19 mouse cellular contexts compared by ENCODE assay signal in genomic region chr12:77860769-77861557, GRCm38 (mm10).
"Had no signal": no experiment of that assay in that cellular context is flagged by ENCODE, and none has a peak within 500 bp of the region (broad histone marks: within the 10 kb centered on the region; RNA-seq: fewer than 3 reads in every experiment).

No protein-coding gene starts in this region.

- H3K4me2 ChIP-seq: liver, embryonic 13.5 days; midbrain, embryonic 13.5 days; stomach, embryonic 15.5 days had no signal

- H3K27ac ChIP-seq: liver, embryonic 13.5 days; macrophage; midbrain, embryonic 10.5 days; midbrain, embryonic 13.5 days; stomach, embryonic 15.5 days had no signal

- DNase-seq: kidney, adult 2 months; kidney, postnatal 10 days; kidney, postnatal 36 days; layer of hippocampus, adult 9-11 months; liver, embryonic 13.5 days; lung, adult 2 months; lung, postnatal 14 days; retina, postnatal 1 day; right cerebral cortex, postnatal 25 days; spleen, adult 18-20 months; thymus, adult 18-20 months; thymus, postnatal 36 days had no signal

- H3K9ac ChIP-seq: liver, embryonic 13.5 days; midbrain, embryonic 13.5 days; stomach, embryonic 15.5 days had no signal

- H3K27me3 ChIP-seq: liver, embryonic 13.5 days; midbrain, embryonic 13.5 days; stomach, embryonic 15.5 days had no signal

- ATAC-seq: intestine, postnatal 0 days; midbrain, embryonic 13.5 days; midbrain, embryonic 16.5 days had no signal

- H3K4me3 ChIP-seq: liver, embryonic 13.5 days; midbrain, embryonic 10.5 days; midbrain, embryonic 13.5 days; myocyte; stomach, embryonic 15.5 days had no signal

- H3K4me1 ChIP-seq: liver, embryonic 13.5 days; stomach, embryonic 15.5 days had no signal

- H3K36me3 ChIP-seq: liver, embryonic 13.5 days; midbrain, embryonic 10.5 days; midbrain, embryonic 13.5 days; stomach, embryonic 15.5 days had no signal

- H3K9me3 ChIP-seq: liver, embryonic 13.5 days; midbrain, embryonic 10.5 days; midbrain, embryonic 13.5 days; stomach, embryonic 15.5 days had no signal
